Mouse (Mus musculus): ENCODE data around the gene Babam2.

- TF ChIP-seq GATA1 (IDR thresholded peaks at IDR 0.05; ENCODE audit: low read length) (no peak), TAL1 (IDR thresholded peaks at IDR 0.05; ENCODE audit: low read length) (no peak)
Measured at GRCm38 (mm10) chr5:31961423-31961822, 263.9 kb downstream of the Babam2 start.

All from erythroblast, embryonic 14.5 days (primary cell).